Mouse (Mus musculus) cerebellum, postnatal 25 days (tissue): ENCODE data around the gene Leo1.
"Not testable (repeated sequence)": the region's sequence is repeated elsewhere in the genome, so short reads cannot be mapped to it uniquely, and the experiment has no call there.

ENCODE experiments used
- DNase-seq, 2 experiments: peaks; one replicate each; pipeline ENCODE4 v3.0.0; 2021; ENCODE audit warnings: mixed read lengths in 2 of 2

Gene Leo1

DNA sequence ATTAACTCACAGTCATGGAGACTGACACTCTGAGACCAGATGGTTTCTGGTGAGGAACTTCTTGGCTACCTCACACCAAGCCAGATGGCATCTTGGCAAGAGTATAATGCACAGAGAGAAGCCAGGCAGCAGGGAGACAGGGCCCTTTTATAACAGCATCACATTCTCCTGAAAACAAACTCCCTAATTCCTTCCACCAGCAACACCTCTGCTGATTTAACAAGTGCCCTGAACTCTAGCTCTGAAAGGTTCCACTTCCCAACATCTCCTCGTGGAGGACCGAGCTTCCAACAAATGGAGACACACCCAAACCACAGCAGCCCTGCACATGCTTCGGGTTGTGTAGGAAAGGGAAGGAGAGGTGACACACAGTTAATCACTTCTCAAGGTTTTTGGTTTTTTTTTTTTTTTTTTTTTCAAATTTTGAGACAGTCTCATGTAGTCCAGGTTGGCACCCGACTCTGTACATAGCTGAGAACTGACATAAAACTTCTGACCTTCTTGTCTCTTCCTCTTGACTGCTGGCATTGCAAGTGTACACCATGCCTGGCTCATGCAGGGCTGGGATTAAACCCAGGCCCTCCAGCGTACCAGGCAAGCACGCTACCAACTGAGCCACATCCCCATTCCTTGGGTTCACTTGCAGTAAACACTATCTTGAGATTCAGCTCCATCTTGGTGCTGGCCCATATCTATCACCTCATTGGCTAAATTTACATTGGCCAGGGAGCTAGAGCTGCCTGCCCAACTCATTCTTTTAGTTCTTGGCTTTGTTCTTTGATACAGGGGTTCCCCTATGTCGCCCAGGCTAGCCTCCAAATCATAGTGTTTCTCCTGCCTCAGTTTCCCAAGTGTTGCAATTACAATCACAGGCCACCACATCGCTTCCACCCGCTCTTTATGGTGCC is 13.7 kb upstream of the Leo1 start:
- DNase-seq, result peak; percentile 81 to 83

DNA sequence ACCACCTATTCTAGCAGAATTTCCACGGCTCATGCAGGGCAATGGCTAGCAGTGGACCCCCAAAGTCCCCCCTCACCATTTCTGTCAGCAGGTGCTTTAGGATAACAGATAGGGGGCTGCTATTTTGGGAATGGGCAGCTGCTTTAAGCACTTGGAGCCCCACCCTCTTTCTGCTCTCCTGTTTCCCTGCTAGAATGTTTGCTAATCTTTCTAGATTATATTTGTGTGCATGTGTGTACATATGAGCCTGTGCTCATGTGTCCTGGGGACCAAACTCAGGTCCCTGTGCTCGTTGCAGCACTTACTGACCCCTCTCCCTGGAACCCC is 13.1 kb upstream of the Leo1 start:
- DNase-seq, result no peak

DNA sequence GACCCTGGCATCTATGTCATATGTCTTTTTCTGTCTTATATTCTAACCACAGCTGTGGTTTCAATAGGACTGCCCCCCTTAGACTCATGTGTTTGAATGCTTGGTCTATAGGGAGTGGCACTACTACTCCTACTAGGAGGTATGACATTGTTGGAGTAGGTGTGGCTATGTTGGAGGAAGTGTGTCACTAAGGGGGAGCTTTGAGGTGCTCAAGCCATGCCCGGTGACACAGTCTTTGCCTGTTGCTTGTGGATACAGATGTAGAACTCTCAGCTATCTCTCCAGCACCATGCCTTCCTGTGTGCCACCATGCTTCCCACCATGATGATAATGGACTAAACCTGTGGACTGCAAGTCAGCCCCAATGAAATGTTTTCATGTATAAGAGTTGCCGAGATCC is 12.3 kb upstream of the Leo1 start:
- no peak for DNase-seq

DNA sequence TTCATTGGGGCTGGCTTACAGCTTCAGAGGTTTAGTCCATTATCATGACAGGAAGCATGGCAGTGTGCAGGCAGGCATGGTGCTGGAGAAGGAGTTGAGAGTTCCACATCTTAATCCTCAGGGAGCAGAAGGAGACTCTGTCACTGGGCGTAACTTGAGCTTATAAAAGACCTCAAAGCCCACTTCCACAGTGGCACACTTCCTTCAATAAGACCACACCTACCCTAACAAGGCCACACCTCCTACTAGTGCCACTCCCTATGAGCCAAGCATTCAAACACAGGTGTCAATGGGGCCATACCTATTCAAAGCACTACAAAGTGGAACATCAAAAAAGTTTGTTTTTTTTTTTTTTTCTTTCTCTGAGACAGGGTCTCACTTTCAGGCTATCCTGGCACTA is 11.7 kb upstream of the Leo1 start:
- DNase-seq, result no peak

DNA sequence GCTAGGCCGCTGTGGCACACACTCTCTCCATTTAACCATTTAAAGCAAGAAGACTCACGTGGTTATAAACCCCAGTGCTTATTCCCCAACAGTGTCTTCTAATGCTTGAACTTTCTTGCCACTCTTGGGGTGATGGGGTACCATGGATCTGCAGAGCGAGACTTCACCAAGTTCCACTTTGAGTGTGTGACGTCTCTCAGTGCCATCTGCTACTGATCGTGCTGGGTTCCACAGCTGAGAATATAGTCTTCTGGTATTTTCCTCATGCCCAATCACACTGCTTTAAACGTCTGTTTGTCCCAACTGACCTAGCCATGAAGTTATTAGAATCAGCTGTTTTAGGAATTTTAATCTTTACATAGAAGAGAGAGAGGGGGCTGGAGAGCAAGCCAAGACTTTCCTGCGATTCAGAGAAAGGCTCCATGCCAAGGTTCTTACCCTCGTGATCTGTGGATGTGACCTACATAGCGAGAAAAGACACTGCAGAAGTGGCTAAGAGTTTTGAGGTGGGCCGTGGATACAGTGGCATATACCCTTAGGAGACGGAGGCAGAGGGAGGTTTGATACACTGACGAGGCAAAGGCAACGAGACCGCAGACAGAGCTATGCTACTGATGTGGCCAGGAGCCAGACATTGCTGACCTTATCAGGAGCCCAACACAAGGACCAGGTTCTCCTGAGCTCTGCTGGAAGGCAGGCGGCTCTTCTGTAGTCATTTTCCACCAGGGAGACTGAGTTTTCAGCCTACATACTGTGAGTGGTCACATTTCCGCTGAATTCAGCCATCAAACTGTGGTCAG is 10.3 kb upstream of the Leo1 start:
- DNase-seq, result peak; percentile 77 to 78

DNA sequence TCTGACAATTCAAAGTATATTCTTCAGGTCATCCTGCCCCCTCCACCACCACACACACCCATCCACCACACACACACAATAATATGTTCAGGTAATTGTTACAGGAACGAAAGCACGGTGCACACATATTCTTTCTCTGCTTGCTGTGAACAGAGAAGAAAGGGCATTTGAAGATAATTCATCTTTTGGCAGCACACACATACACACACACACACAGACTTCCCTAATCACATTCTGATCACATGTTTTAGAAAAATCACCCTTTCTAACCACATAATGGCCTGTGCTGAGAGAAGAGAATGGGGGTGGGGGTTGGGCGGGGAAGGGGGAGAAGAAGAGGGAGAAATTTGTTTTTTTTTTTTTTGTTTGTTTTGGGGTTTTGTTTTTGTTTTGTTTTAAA is 8.6 kb upstream of the Leo1 start:
- no peak for DNase-seq

DNA sequence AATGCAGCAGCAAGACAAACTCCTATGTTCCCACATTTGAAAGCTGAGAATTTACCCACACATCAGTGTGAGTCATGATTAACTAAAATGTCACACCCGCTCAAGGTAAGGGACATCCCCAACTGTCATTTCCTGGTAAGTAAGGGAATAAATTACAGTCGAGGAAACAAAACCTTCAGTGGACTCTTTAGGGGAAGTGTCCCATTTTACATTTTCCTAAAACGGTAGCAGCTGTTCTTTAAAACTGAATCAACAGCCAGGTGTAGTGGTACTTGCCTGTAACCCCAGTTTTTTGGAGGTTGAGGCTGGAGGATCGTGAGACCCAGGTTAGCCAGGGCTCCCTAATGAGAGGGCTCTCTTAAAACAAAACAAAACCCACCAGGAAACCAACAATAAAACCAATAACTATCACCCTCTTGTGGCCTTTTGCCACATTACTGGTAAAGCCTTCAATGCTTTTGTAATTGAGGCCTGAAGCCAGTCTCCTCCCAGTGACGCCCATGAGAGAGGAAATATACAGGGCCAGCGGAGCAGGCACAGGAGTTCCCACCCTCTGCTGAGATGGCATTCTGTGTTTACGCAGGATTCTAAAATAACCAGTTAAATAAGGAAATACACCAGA is 7.0 kb upstream of the Leo1 start:
- peak; percentile 45 to 65 for DNase-seq

DNA sequence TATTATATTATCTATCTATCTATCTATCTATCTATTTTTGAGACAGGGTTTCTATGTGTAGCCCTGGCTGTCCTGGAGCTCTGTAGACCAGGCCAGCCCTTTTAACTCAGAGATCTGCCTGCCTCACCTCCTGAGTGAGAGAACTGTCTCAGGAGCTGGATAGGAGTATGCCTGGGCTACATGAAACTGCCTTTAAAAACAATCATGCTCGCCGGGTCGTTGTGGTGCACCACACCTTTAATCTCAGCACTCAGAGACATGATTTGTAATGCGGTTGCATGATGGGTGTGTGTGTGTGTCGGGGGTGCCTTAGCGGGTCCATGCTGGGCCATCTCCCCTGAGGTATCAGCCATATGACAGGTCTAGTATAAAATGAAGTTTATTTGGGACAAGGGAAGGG is 6.5 kb upstream of the Leo1 start:
- no peak for DNase-seq

DNA sequence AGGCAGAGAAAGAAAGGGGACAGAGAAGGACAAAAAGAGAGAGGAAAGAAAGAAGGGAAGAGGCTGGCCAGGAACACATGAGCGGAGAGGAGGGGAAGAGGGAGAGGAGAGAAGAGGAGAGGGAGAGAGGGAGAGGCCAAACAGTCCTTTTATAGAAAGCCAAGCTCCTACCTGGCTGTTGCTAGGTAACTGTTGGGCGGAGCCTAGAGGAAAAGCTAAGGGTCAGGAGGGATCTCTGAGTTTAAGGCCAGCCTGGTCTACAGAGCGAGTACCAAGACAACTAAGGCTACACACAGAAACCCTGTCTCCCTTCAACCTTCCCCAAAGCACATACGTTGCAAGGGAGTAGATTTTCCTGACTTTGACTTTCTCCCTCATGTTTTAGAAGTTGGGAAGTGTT is 6.0 kb upstream of the Leo1 start:
- no peak for DNase-seq

DNA sequence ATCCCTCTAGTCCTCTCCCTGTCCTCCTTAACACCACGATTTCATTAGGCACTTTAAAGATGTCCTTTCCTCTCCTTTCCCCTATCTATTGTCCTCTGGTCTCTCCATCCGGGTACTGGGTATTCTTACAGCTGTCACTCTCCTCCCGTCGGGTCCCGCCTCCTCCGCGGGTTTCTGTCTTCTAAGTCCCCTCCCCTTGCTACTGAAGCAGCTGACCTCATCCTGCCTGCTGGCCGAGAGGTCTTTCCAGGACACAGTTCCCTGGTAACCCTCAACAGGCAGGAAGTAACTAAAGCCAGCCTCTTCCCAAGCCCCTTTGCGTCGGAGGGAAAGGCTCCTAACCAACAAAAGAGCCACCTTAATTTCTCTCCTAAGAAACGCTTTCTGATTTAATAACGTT is 5.4 kb upstream of the Leo1 start:
- peak; percentile 55 to 73 for DNase-seq

DNA sequence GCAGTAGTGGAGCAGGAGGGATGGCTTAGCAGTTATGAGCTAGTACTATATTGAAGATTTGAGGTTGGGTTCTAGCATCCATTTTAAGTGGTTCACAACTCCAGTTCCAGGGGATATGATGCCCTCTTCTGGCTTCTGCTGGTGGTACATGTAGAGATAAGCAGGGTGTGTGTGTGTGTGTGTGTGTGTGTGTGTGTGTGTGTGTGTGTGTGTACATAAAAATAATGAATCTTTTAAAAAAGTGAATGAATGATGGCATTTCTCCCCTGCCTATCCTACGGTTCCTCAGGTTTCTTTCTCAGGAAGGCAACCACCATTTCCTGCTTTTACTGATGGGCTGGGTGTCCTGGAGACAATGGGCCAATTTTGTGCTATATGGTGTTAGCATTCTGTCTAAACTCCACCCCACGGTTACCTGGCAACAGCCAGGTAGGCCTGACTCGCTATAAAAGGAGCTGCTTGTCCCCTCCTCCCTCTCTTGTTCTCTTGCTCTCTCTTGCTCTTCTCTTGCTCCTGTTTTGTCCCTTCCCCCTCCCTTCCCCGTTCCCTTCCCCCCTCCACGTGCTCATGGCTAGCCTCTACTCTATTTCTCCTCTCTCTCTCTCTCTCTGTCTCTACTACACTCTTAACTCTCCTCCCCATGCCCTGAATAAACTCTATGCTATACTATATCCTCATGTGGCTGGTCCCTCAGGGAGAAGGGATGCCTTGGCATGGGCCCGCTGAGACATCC is 3.5 kb upstream of the Leo1 start:
- peak in 1 of 2 experiments; percentile 60 for DNase-seq

DNA sequence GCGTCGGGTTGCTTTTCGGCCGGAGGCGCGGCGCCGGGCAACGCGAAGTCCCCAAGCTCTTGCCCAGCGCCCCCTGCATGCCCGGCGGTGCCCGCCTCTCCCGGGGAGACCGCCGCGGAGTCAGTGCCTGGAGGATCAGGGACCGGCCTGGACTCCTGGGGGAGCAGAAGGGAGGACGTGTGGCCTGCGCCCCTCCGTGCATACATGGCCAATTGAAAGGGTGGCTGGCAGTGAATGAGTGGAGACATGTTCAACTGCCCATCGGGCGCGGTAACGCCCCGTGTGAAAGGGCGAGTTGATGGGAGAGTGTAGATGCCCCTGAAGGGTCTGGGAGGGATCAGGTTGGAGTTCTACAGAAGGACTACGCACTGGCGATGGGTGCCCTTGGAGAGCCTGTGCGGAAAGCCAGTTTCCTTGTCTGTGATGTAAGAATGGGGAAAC is 387 bp downstream of the Leo1 start:
- DNase-seq, result no peak

DNA sequence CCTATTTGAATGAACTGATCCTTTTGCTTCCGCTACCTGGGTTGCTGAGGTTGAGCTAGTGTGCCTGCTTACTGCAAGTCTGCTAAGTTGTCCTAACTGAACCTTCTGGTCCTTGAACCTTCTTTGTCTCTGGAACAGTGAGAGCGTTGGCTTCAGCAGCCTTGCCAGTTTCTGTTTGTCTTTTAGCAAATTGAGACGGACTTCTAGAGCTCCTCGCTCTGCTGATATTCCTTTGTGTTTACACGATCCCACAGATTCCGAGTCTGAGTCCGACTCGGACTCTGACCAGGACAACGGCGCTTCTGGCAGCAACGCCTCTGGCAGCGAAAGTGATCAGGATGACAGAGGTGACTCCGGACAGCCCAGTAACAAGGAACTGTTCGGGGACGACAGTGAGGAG is 3.7 kb downstream of the Leo1 start:
- no peak for DNase-seq

DNA sequence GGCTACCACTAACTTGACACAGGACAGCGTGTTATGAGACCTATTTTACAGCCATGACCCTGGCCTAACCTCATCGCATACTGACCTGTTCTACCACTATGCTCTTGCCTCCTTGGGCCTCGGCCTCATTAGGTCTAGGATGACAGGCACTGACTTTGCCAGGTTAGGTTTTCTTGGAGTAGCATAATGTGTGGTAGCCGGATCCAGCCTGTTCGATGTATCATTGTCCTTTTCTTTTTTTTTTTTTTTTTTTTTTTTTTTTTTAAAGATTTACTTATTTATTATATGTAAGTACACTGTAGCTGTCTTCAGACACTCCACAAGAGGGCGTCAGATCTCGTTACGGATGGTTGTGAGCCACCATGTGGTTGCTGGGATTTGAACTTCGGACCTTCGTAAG is 5.2 kb downstream of the Leo1 start:
- DNase-seq, result not testable (repeated sequence)

DNA sequence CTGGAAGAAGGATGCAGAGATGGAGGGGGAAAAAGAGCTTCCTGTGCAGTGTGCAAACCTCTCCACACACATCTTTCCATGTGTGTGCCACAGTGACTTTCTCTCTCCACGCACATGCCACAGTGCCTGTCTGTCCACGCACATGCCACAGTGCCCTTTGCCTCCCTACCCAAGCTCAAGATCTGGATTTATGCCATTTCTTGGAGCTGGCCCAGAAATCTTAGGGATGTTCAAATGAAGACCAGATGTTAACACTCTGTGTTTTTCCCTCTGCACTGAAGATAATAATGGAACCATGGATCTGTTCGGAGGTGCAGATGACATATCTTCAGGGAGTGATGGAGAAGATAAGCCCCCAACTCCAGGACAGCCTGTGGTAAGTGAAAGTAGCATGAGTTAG is 6.7 kb downstream of the Leo1 start:
- DNase-seq, result no peak

DNA sequence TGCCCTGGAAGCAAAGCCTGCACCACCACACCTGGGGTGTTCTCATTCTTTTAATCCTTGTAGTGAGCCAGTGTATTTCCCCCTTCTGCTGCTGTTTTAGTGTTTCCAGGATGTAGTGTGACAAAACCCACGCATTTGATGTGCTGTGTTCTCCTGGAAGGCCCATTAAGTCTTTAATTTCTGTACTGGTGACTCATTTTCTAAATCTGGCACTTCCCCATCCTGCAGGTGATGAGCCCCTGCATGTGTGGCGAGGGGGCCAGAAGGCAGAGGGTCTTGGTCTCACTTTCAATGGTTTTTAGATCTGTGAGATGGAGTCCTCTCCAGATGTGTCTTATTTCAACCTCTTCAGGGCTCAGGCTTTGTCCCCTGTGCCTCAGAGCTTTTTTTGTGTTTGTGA is 12.7 kb downstream of the Leo1 start:
- DNase-seq, result no peak

DNA sequence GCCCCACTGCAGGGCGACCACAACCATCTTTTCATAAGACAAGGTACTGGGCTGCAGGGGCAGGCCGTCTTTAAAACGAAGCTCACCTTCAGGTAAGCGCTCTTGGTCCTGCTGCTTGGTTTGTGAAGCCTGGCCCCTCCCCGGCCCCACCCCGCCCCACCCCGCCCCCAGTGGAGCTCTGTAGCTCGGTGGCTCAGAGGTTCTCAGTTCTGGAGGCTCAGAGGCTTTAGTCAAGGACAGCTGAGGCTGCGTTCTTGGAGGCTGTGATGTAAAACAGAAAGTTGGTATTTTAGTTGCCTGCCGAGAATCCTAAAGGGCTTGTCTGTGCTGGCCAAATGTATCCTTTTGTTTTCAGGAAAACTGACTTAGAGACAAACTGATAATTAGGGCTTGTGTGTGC is 14.4 kb downstream of the Leo1 start:
- no peak for DNase-seq

DNA sequence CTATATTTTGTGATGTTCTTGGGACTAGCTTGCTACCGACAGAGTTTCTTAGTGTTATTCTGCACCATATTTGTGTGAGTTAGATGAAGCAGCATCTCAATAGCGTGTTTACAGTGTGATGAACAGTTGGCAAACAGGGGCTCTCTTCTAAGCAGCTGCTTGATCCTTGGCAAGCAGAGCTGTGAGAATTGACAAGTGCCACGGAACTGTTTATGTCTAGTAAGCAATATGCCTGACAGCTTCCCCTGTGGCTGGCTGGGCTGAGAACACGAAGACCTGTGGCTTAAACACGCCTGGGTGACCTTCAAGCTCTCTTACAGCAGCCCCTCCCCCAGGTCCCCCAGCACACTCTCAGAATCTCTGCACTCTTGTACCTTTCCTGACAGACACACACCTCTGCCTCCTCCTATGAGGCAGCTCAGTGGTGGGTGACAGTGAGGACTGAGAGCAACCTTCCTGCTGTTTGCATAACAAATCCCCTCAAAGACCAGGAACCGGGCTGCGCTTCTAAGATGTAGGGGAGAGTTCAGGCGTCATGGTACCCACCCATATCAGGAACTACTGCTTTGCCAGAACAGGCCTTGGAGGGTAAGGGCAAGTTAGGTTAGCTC is 21.8 kb downstream of the Leo1 start:
- no peak for DNase-seq

DNA sequence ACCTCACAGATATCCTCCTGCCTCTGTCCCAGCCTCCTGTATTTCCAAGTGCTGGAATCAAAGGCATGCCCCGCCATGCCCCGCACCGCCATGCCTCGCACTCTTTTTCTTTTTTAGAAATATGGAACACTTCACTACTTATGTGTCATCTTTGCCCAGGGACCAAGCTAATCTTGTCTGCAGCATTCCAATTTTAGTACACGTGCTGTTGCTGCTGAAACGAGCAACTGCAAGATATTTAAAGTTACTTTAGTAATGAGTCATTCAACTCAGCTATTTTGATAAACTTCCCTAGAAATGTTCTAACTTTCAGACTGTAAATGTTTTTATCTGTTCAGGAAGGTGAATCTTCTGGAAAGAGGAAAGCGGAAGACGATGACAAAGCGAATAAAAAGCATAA is 24.5 kb downstream of the Leo1 start:
- DNase-seq, result no peak

DNA sequence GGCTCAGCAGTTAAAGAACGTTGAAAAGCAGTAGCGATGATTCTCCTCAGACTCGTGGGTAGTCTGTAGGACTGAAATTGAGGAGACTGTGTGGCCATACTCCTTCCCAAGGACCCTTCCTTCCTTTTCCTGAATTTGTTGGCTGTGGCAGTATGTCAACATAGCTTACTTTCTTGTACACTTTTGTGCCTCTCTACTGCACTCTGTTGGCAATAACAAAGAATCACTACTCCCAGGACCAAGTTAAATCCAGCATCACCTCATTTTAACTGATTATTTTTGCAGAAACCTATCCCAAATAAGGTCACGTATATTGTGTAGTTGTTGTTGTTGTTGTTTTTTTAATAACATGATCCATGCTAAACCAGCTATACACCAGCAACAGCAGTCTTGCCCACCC is 25.3 kb downstream of the Leo1 start:
- no peak for DNase-seq

DNA sequence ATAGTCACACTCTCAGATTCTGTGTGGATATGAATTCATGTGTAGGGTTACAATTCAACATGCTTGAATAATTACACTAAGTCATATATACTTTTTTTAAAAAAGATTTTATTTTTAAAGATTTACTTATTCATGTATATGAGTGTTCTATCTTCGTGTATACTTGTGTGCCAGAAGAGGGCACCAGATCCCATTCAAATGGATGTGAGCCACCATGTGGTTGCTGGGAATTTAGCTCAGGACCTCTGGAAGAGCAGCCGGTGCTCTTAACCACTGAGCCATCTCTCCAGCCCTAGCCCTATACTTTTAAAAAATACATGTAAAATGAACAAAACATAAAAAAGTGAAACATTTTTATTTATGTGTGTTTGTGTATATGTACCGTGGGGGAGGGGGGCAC is 26.3 kb downstream of the Leo1 start:
- no peak for DNase-seq

DNA sequence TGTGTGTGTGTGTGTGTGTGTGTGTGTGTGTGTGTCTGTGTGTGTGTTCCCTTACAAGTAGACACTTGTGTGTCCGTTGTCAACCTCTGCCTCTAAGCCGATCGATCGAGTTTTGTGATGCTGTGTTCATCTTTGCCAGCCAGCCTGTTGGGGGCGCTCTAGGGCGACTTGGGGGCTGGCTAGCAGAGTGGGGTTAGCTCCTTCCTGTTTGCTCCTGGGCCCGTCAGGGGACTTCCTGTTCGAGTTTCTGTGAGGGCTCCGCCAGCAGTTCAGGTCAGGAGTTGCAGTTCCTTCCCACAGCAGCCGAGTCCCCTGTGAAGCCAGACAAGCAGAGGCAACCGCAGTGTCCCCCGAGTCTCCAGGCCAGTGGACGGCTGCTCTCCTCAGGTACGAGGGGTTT is 27.0 kb downstream of the Leo1 start:
- DNase-seq, result no peak

DNA sequence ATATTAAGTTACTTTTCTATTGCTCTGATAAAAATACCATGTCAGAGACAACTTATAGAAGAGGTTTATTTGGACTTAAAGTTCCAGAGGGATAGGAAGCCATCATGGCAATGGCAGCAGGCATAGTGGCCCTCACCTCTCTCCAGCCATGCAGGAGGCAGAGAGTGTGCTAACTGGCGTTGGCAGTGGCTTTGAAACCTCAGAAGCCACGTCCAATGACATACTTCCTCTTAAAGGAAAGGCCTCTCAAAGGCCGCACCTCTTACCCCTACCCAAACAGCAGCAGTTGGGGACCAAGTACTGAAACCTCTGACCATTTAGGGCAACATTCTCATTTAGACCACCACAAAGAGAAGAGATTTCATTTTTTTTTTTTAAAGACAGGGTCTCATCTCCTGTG is 35.9 kb downstream of the Leo1 start:
- DNase-seq, result no peak
